Mouse (Mus musculus) midbrain, embryonic 15.5 days (tissue): Measurements from ENCODE around the gene Snai3. TPM values are rescaled to one million over a fixed set of nuclear protein-coding genes. Genes with fewer than 3 reads are reported as not detected.

Experiments used
- ATAC-seq: fragments of 200-750 bp; cut with Nextera tagmentation; replicated peaks from 2 replicates; pipeline ENCODE4 v1.8.0; 2017; ENCODE audit warnings: moderate TSS enrichment
- H3K27ac ChIP-seq: fragments of 300-500 bp; sonication (generic); 2 replicates; pipeline ENCODE4 v1.5.1; 2015; ENCODE audit warnings: mild to moderate bottlenecking, inconsistent platforms
- H3K27me3 ChIP-seq: fragments of 300-500 bp; sonication (generic); replicated peaks from 2 replicates; pipeline ENCODE4 v1.6.1; 2015; ENCODE audit warnings: inconsistent platforms
- H3K36me3 ChIP-seq: fragments of 300-500 bp; sonication (generic); replicated peaks from 2 replicates; pipeline ENCODE4 v1.6.1; 2015; ENCODE audit warnings: inconsistent platforms
- H3K4me1 ChIP-seq: fragments of 300-500 bp; sonication (generic); 2 replicates; pipeline ENCODE4 v1.6.1; 2015; ENCODE audit warnings: inconsistent platforms
- H3K4me2 ChIP-seq: fragments of 300-500 bp; sonication (generic); 2 replicates; pipeline ENCODE4 v1.6.1; 2015; ENCODE audit warnings: inconsistent platforms, mild to moderate bottlenecking, moderate library complexity
- H3K4me3 ChIP-seq: fragments of 300-500 bp; sonication (generic); 2 replicates; pipeline ENCODE4 v1.5.1; 2015; ENCODE audit warnings: mild to moderate bottlenecking, inconsistent platforms
- H3K9ac ChIP-seq: fragments of 300-500 bp; sonication (generic); 2 replicates; pipeline ENCODE4 v1.6.1; 2015; ENCODE audit warnings: mild to moderate bottlenecking, inconsistent platforms
- H3K9me3 ChIP-seq: fragments of 300-500 bp; sonication (generic); 2 replicates; pipeline ENCODE4 v1.6.1; 2016; ENCODE audit warnings: inconsistent platforms
- WGBS: fragments of 180-500 bp; shearing (Covaris S2); methylation state at CpG from one replicate; pipeline ENCODE4 v1.1.7; 2015; ENCODE audit warnings: mixed read lengths; 5-methylcytosine and 5-hydroxymethylcytosine counted together
- polyA plus RNA-seq: library from polyadenylated mRNA; unstranded; fragments of >200 nt; fragmentation: Nextera tagmentation; extraction: Ambion mirVana; gene quantifications from 2 replicates; pipeline ENCODE4 v1.2.1, GENCODE M21; 2015

Gene Snai3
- not detected in 2 replicates for polyA plus RNA-seq

DNA sequence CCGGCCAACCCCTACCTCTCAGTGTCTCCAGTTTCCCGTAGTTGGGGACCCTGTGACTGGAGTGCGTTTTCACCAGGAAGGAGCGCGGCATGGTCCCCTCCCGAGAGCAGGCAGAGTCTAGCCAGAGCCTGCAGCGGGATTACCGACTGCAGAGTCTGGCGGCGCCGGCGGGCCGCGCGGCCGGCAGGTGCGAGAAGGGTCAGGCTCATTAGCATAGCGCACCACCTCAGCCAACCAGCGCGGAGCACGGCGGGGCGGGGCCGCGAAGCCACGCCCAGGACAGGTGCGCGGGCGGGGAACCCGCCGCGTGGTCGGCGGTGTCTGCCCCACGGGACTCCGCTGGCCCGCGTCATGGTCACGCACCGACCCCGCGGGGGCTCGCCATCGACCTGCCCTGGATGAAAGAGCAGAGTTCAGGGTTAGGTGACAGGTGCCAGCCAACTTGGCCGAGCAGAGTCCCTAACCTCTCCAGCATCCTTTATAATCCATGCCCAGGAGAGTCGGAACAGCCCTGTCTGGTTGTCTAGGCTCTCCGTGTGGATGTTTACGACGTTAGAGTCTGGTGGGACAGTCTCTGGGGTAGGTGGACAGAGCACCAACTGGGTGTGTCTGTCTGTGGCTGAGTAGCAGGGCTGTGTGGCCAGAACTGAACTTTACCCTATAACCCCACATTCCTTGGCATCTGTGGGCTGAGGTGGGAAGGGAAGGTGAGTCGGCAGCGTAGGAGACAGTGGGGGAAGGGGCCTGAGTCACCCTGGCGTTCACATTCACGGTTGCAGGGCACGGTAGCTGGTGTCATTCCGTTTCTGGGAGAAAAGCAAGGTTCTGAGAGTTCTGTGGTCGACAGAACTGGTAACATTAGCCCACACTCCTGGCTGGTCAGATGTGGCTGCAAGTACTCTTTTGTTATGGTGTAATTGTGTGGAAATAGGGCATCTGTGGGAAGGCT is at the start of gene Snai3:
Gene Snai3, minus strand, starts transcription at position 210 of the 949 bp plus-strand sequence.
- H3K4me2 ChIP-seq: peak within 1 kb of the TSS; percentile 73
- peaks cover 38% of the 10 kb centered on the region for H3K27me3 ChIP-seq
- 2% methylated on average over 56 of the region's 56 CpGs for WGBS
- no peak within 1 kb of the TSS for H3K27ac ChIP-seq
- H3K4me1 ChIP-seq: peaks cover 10% of the 10 kb centered on the region
- H3K36me3 ChIP-seq: no peaks in the 10 kb centered on the region
- no peaks in the 10 kb centered on the region for H3K9me3 ChIP-seq
- peak; percentile 54; the same call in 1 of the 2 replicates for ATAC-seq
- H3K4me3 ChIP-seq: peak within 1 kb of the TSS; percentile 35
- peak within 1 kb of the TSS; percentile 1; the same call in 1 of the 2 replicates for H3K9ac ChIP-seq

DNA sequence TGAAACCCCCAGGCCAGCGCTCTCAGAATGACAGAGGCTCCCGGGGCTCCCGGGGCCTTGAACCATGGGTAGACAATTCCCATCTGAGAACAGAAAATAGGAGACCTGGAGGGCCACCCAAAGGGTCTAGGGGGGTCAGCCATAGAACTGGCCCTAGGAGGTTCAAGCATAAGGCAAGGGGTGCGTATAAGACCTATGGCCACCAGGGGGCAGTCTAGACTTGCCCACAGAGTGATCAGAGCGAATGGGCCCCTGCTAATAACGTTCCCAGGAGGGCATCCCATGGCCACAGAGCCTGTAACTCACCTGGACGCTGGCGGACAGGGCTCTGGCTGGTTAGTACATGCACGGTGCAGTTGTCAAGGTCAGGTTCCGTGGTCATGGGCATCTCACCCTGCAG is 40.3 kb upstream of the Snai3 start:
- Histone ChIP-seq H3K9me3 (no peaks in the 10 kb centered on the region), H3K4me3 (no peak overlapping the region), H3K9ac (no peak overlapping the region), H3K27me3 (no peaks in the 10 kb centered on the region), H3K4me2 (no peak overlapping the region), H3K4me1 (no peaks in the 10 kb centered on the region), H3K27ac (no peak overlapping the region), H3K36me3 (no peaks in the 10 kb centered on the region)
- 0 out of 2 replicates have a peak, but pooled peaks have one; percentile 37 for ATAC-seq
- WGBS: 36% methylated on average over 10 of the region's 10 CpGs

DNA sequence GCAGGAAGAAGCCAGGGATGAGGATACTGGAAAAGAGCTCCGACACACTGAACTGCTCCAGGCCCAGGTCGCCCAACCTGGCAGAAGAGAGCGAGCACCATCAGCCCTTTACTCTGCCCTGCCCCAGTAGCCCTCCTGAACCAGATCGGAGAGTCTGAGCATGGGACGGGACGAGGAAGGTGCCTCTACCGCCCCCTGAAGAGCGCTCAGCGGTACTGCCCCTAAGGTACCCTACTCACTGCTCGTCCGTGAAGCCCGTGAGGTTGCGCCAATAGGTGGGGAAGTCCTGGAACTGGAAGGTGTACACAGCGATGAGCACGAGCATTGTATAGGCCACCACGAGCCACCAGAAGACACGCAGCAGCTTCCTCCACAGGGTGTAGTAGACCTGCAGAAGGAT is 37.4 kb upstream of the Snai3 start:
- Histone ChIP-seq H3K4me1 (no peaks in the 10 kb centered on the region), H3K27me3 (no peaks in the 10 kb centered on the region), H3K4me2 (no peak overlapping the region), H3K4me3 (no peak overlapping the region), H3K36me3 (no peaks in the 10 kb centered on the region), H3K27ac (no peak overlapping the region), H3K9me3 (no peaks in the 10 kb centered on the region), H3K9ac (no peak overlapping the region)
- no peak for ATAC-seq
- 65% methylated on average over 17 of the region's 17 CpGs for WGBS

DNA sequence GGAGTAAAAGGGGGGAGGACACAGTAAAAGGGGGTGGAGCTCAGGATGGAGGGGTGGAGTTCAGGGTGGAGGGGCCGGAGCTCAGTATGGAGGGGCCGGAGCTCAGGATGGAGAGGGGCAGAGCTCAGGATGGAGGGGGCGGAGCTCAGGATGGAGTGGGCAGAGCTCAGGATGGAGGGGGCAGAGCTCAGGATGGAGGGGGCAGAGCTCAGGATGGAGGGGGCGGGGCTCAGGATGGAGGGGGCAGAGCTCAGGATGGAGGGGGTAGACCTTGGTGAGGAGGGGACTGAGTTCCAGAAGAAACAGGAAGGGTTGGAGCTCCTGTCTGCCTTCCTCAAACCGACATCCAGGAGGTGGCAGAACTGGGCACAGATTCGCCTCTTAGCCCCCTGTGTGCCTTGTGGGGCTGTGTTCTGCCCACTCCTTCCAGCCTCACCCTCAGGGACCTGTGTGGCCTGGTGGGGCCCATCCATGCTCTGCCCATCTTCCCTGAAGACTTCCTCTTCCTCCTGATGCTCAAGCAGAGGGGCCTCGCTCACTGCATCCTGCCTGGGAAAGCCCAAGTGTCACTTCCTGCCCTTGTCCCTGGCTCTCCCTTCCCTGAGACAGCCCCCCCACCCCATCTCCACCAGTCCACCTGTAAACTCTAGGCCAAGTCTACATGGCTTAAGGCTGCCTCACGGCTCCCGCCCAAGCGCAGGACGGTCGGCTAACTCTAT is 36.6 kb upstream of the Snai3 start:
- 85% methylated on average over 12 of the region's 12 CpGs for WGBS
- H3K4me1 ChIP-seq: no peaks in the 10 kb centered on the region

DNA sequence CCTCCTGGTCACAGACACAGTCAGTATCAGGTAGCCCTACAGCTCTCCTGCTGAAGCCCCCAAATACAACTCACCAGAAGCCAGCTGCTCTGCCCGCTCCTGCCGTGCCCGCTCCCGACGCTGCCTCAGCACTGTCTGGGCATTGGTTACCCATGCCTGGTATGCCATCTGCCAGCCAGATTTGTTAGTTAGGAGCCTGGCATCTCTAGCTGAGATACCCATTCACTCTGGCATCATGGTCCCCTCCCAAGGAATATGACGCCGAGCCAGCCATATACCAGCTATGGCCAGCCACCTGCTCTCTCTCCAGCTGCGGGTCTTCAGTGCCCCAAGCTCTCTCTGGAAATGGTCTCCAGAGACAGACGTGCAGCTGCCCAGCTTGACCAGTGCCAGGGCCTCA is 27.9 kb upstream of the Snai3 start:
- no peak for ATAC-seq
- Histone ChIP-seq H3K4me1 (no peaks in the 10 kb centered on the region), H3K27me3 (no peaks in the 10 kb centered on the region), H3K9me3 (no peaks in the 10 kb centered on the region), H3K4me2 (no peak overlapping the region), H3K36me3 (peaks cover 13% of the 10 kb centered on the region), H3K9ac (no peak overlapping the region), H3K4me3 (no peak overlapping the region), H3K27ac (no peak overlapping the region)
- 94% methylated on average over 9 of the region's 9 CpGs for WGBS

More for the DNA sequence above, 36.6 kb upstream of the Snai3 start:
- Histone ChIP-seq H3K4me2 (no peak overlapping the region), H3K9me3 (no peaks in the 10 kb centered on the region), H3K27ac (no peak overlapping the region), H3K4me3 (no peak overlapping the region), H3K36me3 (no peaks in the 10 kb centered on the region), H3K27me3 (no peaks in the 10 kb centered on the region), H3K9ac (no peak overlapping the region)
- ATAC-seq: no peak

DNA sequence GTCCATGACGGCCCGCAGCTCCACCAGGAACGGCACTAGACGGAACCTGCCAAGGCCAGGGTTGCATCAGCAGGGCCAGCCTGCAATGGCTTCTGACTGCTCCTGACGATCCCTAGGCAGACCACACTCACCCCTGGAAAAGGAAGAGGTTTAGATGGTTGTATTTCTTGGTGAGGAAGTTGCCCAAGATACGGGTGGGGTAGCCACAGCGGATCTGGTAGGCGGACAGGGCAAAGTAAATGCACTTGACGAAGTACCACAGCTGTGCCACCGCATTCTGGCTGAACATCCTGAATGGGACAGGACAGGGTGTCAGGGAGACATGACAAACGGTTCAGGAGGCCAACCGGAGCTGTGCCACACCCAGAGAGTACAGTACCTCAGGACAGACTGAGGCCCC is 24.3 kb upstream of the Snai3 start:
- Histone ChIP-seq H3K27me3 (no peaks in the 10 kb centered on the region), H3K9ac (no peak overlapping the region), H3K4me2 (no peak overlapping the region), H3K4me1 (no peaks in the 10 kb centered on the region), H3K4me3 (no peak overlapping the region), H3K27ac (no peak overlapping the region), H3K9me3 (no peaks in the 10 kb centered on the region), H3K36me3 (peaks cover 40% of the 10 kb centered on the region)
- WGBS: 92% methylated on average over 12 of the region's 12 CpGs
- no peak for ATAC-seq

DNA sequence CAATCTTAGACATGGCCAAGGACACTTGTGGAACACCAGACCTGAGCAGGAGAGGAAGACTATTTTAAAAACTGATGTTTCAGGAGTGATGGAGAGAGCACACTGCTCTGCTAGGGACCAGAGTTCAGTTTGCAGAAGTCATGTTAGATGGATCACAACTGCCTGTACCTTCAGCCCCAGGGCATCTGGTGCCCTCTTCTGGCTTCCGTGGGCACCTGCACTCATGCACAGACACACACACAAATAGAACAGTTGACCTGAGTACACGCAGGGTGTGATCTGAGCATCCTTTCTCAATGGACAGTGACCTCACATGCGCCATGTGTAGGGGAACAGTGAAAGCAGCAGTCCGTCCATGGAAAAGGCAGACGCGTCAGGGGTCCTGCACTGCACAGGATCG is 23.3 kb upstream of the Snai3 start:
- H3K4me3 ChIP-seq: no peak overlapping the region
- WGBS: 96% methylated on average over 7 of the region's 7 CpGs
- H3K9ac ChIP-seq: no peak overlapping the region
- no peaks in the 10 kb centered on the region for H3K4me1 ChIP-seq
- no peak overlapping the region for H3K27ac ChIP-seq
- peaks cover 48% of the 10 kb centered on the region for H3K36me3 ChIP-seq
- ATAC-seq: no peak
- H3K9me3 ChIP-seq: no peaks in the 10 kb centered on the region
- H3K4me2 ChIP-seq: no peak overlapping the region
- no peaks in the 10 kb centered on the region for H3K27me3 ChIP-seq

DNA sequence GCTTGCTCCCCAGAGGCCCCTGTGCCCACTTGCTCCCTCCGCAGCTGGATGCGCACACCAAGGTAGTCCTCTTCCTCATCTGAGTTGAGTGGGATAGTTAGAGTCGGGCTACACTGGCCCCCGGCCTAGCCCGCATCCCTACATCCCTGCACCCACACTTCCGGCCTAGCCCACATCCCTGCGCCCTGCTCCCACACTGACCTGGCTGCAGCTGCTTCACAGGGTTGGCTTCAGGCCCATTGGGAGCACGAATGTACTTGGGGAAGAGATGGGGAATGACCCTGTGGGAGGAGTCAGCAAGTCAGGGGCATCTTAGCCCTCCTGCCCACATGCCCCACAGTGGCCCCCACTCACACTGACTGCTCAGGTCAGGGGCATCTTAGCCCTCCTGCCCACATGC is 21.9 kb upstream of the Snai3 start:
- Histone ChIP-seq H3K4me1 (peaks cover 3% of the 10 kb centered on the region; the same call in 1 of the 2 replicates), H3K4me3 (no peak overlapping the region), H3K4me2 (no peak overlapping the region), H3K9ac (no peak overlapping the region), H3K27ac (no peak overlapping the region), H3K9me3 (no peaks in the 10 kb centered on the region), H3K36me3 (peaks cover 52% of the 10 kb centered on the region), H3K27me3 (no peaks in the 10 kb centered on the region)
- WGBS: 95% methylated on average over 8 of the region's 8 CpGs
- ATAC-seq: no peak

DNA sequence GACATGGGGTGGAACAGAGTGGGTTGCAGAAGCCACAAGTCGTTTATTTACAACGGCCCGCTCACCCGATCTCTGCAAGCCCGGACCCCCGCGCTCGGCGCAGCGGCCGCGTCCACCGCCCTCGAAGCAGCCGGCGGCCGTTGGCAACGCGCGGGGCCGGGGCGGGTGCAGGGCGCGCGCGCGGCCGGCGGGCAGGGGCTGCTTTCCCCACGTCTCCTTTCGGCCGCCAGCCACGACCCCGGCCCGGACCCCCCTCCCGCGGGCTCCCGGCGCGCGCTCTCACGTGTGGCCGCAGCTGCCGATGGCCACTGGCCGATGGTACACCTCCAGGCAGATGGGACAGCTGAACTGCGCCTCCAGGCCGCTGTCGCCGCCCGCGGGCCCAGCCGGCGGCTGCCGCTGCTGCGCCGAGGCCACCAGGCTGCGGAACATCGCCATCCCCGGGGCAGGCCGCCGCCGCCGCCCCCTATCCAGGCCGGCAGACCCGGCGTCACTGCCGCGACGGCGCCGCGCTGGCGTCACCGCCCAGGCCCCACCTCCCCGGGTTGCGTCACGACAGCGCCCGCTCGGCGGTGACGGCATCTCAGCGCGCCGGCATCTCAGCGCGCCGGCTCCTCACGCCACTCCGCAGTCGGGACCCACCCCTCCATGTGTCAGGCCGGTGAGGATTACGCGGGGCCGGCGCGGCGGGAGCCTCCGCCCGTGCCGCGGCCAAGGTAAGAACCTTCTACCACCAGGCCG is 15.2 kb upstream of the Snai3 start, which contains the start of the genes Rnf166 and Ctu2:
Gene Rnf166, minus strand, starts transcription at position 485 of the 741 bp plus-strand sequence.
Gene Ctu2, plus strand, starts transcription at position 564 of the 741 bp plus-strand sequence.
- ATAC-seq: peak; percentile 95
- no peaks in the 10 kb centered on the region for H3K27me3 ChIP-seq
- WGBS: under 1% methylated on average over 98 of the region's 103 CpGs
- peak within 1 kb of the TSS; percentile 81 for H3K27ac ChIP-seq
- no peaks in the 10 kb centered on the region for H3K9me3 ChIP-seq
- H3K36me3 ChIP-seq: peaks cover 19% of the 10 kb centered on the region
- H3K9ac ChIP-seq: peak within 1 kb of the TSS; percentile 79
- H3K4me1 ChIP-seq: peaks cover 30% of the 10 kb centered on the region
- H3K4me3 ChIP-seq: peak within 1 kb of the TSS; percentile 97
- peak within 1 kb of the TSS; percentile 93 for H3K4me2 ChIP-seq

DNA sequence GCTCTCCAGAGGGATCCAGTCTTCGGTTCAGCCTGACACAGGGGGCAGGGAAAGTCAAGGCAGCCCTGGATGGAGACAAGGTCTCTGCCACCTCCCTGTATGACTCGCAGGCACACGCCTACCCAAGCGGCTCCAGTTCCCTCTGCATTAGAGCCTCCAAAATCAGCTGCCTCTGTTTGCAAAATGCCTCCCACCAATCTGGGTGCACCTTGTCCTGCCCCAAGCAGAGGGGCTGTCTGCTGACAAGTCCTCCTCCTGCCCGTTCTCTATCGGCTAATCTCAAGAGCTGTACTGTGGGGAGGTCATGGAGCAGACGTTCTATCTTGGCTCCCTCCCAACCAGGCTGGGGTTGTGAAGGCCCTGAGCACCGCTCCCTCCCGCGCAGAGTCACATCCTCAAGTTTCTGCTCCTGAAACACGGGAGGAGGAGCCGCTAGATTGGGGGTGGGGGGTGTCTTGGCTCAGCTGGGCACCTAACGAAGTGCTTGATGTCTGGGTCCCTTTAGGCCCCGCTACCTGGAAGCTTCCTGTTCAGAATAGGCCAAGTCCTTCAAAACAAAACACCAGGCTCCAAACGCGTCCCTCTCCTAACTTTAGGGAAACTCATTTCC is 14.5 kb upstream of the Snai3 start:
- 13% methylated on average over 16 of the region's 16 CpGs for WGBS
- Histone ChIP-seq H3K27me3 (no peaks in the 10 kb centered on the region), H3K9ac (peak overlapping the region; percentile 79), H3K4me1 (peaks cover 30% of the 10 kb centered on the region), H3K27ac (no peak overlapping the region), H3K4me2 (peak overlapping the region; percentile 93), H3K36me3 (peaks cover 18% of the 10 kb centered on the region), H3K9me3 (no peaks in the 10 kb centered on the region), H3K4me3 (peak overlapping the region; percentile 97)
- 0 out of 2 replicates have a peak, but pooled peaks have one; percentile 3 for ATAC-seq

DNA sequence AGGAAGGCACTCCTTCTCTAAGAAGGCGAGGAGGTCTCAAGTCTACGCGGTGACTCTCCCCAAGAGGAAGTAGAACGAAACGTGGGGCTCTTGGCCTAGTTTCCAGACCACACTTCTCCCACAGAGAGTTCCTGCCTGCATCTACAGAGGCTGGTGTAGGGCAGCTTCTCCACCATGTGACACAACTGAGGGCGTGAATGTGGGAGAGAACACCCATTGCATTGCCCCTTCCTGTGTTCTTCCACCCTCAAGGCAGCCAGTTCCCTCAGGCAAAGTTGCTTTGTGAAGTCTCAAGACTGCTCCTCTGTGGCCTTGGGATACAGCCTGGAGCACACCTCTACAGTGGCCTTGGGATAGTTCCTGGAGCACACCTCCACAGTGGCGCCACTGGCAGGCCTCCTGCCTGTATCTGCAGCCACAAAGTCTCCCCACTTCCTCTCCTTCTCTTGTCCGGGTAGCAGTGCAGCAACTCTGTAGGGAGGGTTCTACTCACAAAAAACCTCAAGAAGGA is 13.4 kb upstream of the Snai3 start:
- no peaks in the 10 kb centered on the region for H3K9me3 ChIP-seq
- H3K4me2 ChIP-seq: no peak overlapping the region
- no peak overlapping the region for H3K4me3 ChIP-seq
- no peak for ATAC-seq
- peaks cover 30% of the 10 kb centered on the region for H3K4me1 ChIP-seq
- no peak overlapping the region for H3K27ac ChIP-seq
- H3K36me3 ChIP-seq: peaks cover 10% of the 10 kb centered on the region; the same call in 1 of the 2 replicates
- WGBS: 90% methylated on average over 8 of the region's 8 CpGs
- H3K9ac ChIP-seq: no peak overlapping the region
- no peaks in the 10 kb centered on the region for H3K27me3 ChIP-seq
